Mouse (Mus musculus): Measurements from ENCODE around the gene Gphn. TPM values are rescaled to one million over a fixed set of nuclear protein-coding genes. Genes with fewer than 3 reads are reported as not detected.

Gene Gphn
- polyA plus RNA-seq (2012; ENCODE audit: insufficient read depth, insufficient read length, low replicate concordance, missing spikeins): not detected in 2 replicates

DNA sequence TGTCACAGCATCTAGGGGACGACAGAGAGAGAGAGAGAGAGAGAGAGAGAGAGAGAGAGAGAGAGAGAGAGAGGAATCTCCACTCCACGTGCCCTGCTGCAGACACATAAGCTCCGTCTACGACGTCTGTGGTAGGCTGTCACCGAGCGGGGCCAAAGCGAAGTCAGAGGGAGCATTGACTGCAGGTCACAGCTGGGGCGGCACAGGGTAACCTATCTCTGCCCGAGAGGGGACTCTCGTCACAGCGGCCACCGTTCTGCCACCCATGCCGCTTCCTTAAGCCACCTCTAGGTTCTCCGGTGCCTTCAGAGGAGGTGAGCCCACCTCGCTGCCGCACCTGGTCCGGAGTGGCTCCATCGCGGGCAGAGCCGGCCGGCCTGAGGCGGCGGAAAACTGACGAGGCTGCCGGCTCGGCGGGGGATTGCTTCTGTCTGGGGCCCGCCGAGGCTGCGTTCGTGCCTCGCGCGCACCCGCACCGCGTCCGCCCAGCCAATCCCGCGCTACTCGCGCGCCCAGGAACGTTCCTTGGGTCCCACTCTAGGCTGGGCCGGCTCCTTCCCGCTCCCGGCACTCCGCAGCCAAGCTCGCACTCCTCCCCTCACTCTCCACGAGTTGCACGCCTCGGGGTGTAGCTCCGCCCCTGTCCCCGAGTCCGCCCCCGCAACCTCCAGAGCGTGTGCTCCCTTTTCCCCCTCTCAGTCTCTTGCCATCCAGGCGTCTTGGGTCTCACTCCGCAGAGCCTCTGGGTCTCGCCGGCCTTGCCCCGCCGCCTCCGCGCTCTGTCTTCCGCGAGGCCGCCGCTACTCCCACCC lies at the start of gene Gphn:
Gene Gphn, plus strand, starts transcription at position 673 of the 812 bp plus-strand sequence.
- no peaks in the 10 kb centered on the region for H3K4me1 ChIP-seq (ENCODE audit: control insufficient read depth, insufficient read depth, low read length)
- H3K4me3 ChIP-seq (ENCODE audit: insufficient read depth, low read depth, low read length): peak within 1 kb of the TSS; percentile 97
- H3K27ac ChIP-seq (ENCODE audit: insufficient read depth, low read depth, low read length): peak within 1 kb of the TSS; percentile 94
- TF ChIP-seq CTCF (IDR thresholded peaks at IDR 0.05; ENCODE audit: insufficient read depth, low read depth, low read length): no peak
- 0 out of 2 replicates have a peak, but pooled peaks have one; percentile 29 for TF ChIP-seq POLR2A (IDR thresholded peaks at IDR 0.05; ENCODE audit: insufficient read depth, low read depth, low read length)
- WGBS: under 1% methylated on average over 70 of the region's 70 CpGs

DNA sequence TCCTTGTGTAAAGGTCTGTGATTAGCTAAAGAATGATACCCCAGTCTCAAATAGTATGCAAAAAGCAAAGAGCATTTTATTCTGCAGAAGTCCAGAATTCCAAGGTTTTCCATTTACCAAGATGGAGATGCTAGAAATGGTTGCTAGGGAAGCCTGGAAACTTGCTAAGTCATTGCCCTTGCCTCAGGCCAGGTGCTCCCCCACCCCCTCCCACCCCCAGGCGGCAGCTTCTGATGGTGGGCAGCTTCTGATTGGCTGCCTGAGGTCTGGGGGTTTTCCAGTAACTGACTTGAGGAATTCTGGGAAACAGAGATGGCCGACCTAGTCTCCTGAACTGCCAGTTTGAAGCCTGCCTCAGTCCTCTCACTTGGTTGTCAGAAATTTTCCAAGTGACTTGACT lies 44.7 kb upstream of the Gphn start:
- H3K27ac ChIP-seq (ENCODE audit: insufficient read depth, low read depth, low read length): no peak overlapping the region
- H3K4me1 ChIP-seq (ENCODE audit: control insufficient read depth, insufficient read depth, low read length): no peaks in the 10 kb centered on the region
- no peak overlapping the region for H3K4me3 ChIP-seq (ENCODE audit: insufficient read depth, low read depth, low read length)
- WGBS: 79% methylated on average over 2 of the region's 2 CpGs
- no peak for TF ChIP-seq POLR2A (IDR thresholded peaks at IDR 0.05; ENCODE audit: insufficient read depth, low read depth, low read length)
- TF ChIP-seq CTCF (IDR thresholded peaks at IDR 0.05; ENCODE audit: insufficient read depth, low read depth, low read length): no peak

DNA sequence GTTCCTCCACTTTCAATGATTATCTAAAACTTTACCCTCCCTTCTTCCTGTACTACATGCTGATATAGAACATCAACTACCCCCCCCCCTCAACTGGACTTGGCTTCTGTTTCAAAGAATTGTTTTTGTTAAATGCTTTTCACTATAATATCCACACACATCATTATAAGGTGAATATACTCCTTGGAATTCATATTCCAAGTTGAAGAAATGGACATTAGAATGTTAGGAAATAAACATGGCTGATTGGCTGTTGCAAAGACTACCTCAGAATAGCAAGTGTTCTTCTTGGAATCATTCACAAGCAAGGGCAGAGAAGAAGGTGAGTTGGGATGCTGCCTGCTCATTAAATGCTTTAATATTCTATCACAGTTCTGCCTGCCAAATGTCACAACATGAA lies 32.2 kb upstream of the Gphn start, which contains the start of gene Gm6657:
Gene Gm6657, plus strand, starts transcription at position 301 of the 400 bp plus-strand sequence.
- TF ChIP-seq CTCF (IDR thresholded peaks at IDR 0.05; ENCODE audit: insufficient read depth, low read depth, low read length): no peak
- no peak for TF ChIP-seq POLR2A (IDR thresholded peaks at IDR 0.05; ENCODE audit: insufficient read depth, low read depth, low read length)
- no peak within 1 kb of the TSS for H3K27ac ChIP-seq (ENCODE audit: insufficient read depth, low read depth, low read length)
- no peak within 1 kb of the TSS for H3K4me3 ChIP-seq (ENCODE audit: insufficient read depth, low read depth, low read length)
- H3K4me1 ChIP-seq (ENCODE audit: control insufficient read depth, insufficient read depth, low read length): no peaks in the 10 kb centered on the region

DNA sequence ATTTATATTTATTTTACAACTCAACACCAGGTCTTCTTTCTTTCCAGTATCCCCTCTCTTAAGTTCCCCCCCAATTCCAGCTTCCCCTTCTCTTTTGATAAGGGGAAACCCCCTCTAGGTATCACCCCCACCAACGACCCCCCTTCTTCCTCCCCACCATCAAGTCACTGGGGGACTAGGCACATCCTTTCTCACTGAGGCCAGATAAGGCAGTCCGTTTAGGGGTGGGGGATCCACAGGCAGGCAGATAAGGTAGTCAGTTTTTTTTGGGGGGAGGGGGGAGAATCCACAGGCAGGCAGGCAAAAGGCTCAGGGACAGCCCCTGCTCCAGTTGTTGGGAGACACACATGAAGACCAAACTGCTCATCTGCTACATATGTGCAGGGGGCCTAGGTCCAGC lies 30.8 kb upstream of the Gphn start:
- H3K4me3 ChIP-seq (ENCODE audit: insufficient read depth, low read depth, low read length): no peak overlapping the region
- TF ChIP-seq POLR2A (IDR thresholded peaks at IDR 0.05; ENCODE audit: insufficient read depth, low read depth, low read length) (no peak), CTCF (IDR thresholded peaks at IDR 0.05; ENCODE audit: insufficient read depth, low read depth, low read length) (no peak)
- no peak overlapping the region for H3K27ac ChIP-seq (ENCODE audit: insufficient read depth, low read depth, low read length)
- H3K4me1 ChIP-seq (ENCODE audit: control insufficient read depth, insufficient read depth, low read length): 0 out of 2 replicates have a peak, but pooled peaks cover 3% of the 10 kb centered on the region
- WGBS: 79% methylated on average over 2 of the region's 2 CpGs

DNA sequence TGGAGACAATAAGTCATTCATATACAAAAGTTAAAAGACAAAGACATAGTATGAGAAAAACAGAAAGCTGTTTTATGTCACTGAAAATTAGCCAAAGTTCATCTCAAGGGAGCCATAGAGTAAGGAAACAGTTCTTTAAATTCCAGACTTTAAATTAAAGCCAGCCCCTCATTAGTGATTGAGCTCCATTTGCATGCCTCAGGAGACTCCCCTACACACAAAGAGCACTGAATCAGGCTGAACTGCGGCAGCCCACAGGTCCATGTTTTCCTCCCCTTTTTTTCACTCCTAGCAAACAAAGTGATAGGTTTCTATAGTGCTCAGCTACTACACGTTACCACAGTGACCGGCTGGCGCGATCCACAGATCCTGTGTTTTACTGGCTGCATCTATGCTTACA lies 22.5 kb upstream of the Gphn start:
- Histone ChIP-seq H3K4me3 (ENCODE audit: insufficient read depth, low read depth, low read length) (no peak overlapping the region), H3K27ac (ENCODE audit: insufficient read depth, low read depth, low read length) (no peak overlapping the region), H3K4me1 (ENCODE audit: control insufficient read depth, insufficient read depth, low read length) (0 out of 2 replicates have a peak, but pooled peaks cover 3% of the 10 kb centered on the region)
- no peak for TF ChIP-seq CTCF (IDR thresholded peaks at IDR 0.05; ENCODE audit: insufficient read depth, low read depth, low read length)
- WGBS: 57% methylated on average over 5 of the region's 5 CpGs

DNA sequence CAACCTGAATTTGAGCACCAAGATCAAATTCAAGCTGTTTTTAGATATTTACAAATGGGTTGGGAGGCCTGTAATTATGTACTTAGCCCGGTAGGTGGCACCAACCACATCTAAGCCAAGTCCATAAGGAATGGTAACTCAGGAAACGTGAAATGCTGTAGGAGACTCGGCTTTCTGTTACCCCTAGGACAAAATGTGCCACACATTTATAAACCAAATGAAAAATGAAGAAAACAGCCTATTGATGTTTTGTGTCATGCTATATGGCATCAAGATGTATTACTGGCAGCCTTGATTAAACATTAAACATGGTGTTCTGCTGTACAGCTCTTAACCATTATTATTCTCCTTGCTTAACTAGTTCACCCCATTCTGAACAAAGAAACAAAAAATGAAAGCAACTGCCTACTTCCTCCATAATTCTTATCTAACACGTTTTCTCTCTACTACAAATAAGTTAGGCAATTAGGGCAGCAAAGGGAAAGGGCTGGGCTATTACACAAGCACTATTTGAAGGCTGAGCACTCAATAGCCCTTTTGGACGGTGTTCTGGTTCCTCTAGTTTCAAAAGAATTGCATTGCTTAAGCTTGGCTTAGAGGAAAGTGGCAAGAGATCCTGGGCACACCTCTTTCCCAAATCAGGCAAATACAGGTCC lies 20.1 kb upstream of the Gphn start:
- no peak for TF ChIP-seq CTCF (IDR thresholded peaks at IDR 0.05; ENCODE audit: insufficient read depth, low read depth, low read length)
- no peak for TF ChIP-seq POLR2A (IDR thresholded peaks at IDR 0.05; ENCODE audit: insufficient read depth, low read depth, low read length)
- Histone ChIP-seq H3K4me3 (ENCODE audit: insufficient read depth, low read depth, low read length) (no peak overlapping the region), H3K27ac (ENCODE audit: insufficient read depth, low read depth, low read length) (no peak overlapping the region), H3K4me1 (ENCODE audit: control insufficient read depth, insufficient read depth, low read length) (no peaks in the 10 kb centered on the region)
- 7% methylated on average over 5 of the region's 5 CpGs for WGBS

DNA sequence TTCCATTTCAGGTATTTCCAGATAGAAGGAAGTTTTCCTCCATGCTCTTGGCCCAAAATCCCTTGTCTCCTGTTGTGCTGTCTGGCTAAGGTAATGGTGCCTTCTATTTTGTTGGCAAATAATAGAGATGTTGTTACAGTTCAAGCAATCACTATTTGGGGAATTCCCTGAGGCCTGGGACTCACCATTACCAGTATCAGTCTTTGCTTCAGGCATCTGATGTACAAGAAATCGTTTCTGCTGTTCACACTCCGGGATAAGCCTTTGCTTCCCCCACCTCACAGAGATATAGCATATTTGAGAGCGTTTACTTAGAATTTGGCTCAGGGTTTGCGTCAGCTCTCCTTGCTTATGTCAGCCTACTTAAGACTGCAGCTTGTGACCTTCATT lies 19.6 kb upstream of the Gphn start:
- 84% methylated on average over 4 of the region's 4 CpGs for WGBS
- Histone ChIP-seq H3K27ac (ENCODE audit: insufficient read depth, low read depth, low read length) (no peak overlapping the region), H3K4me1 (ENCODE audit: control insufficient read depth, insufficient read depth, low read length) (no peaks in the 10 kb centered on the region), H3K4me3 (ENCODE audit: insufficient read depth, low read depth, low read length) (no peak overlapping the region)
- TF ChIP-seq CTCF (IDR thresholded peaks at IDR 0.05; ENCODE audit: insufficient read depth, low read depth, low read length) (no peak), POLR2A (IDR thresholded peaks at IDR 0.05; ENCODE audit: insufficient read depth, low read depth, low read length) (no peak)

DNA sequence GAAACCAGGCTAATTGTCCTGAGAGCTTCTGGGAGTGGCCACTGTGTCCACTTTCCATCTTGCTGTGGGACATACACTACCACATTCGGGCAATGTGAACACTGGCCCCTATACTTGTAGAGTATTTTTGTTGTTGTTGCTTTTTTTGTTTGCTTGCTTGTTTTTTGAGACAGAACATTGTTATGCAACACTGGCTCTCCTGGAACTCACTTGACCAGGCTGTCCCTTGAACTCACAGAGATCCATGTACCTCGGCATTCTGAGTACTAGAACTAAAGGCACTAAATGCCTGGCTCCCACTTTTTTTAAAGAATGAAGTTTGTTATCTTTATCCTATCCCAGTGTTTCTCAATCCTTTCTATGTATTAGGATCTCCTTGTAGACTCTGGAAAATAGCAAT lies 16.3 kb upstream of the Gphn start:
- 85% methylated on average over 2 of the region's 2 CpGs for WGBS
- H3K27ac ChIP-seq (ENCODE audit: insufficient read depth, low read depth, low read length): no peak overlapping the region
- TF ChIP-seq CTCF (IDR thresholded peaks at IDR 0.05; ENCODE audit: insufficient read depth, low read depth, low read length): no peak
- TF ChIP-seq POLR2A (IDR thresholded peaks at IDR 0.05; ENCODE audit: insufficient read depth, low read depth, low read length): no peak
- no peak overlapping the region for H3K4me3 ChIP-seq (ENCODE audit: insufficient read depth, low read depth, low read length)
- no peaks in the 10 kb centered on the region for H3K4me1 ChIP-seq (ENCODE audit: control insufficient read depth, insufficient read depth, low read length)

DNA sequence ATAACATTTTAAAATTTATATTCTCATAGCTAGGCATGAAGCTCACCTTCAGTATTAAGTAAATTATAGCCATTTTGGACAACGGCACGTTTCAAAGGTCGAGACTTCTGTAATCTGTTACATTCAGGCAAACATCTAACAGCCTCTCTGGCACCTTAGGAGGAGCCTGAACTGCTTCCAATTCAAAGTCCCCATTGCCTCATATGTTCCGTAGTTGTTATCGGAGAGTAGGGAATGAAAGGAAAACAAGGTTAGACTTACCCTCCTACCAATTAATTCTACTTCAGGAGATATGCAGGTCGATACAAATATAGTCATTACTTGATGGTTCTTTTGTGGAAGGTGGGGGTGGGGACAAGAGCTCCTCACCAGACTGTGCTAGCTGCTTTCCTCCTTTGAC lies 10.7 kb upstream of the Gphn start:
- 80% methylated on average over 6 of the region's 6 CpGs for WGBS
- H3K4me1 ChIP-seq (ENCODE audit: control insufficient read depth, insufficient read depth, low read length): no peaks in the 10 kb centered on the region
- H3K27ac ChIP-seq (ENCODE audit: insufficient read depth, low read depth, low read length): no peak overlapping the region
- no peak overlapping the region for H3K4me3 ChIP-seq (ENCODE audit: insufficient read depth, low read depth, low read length)
- TF ChIP-seq CTCF (IDR thresholded peaks at IDR 0.05; ENCODE audit: insufficient read depth, low read depth, low read length) (no peak), POLR2A (IDR thresholded peaks at IDR 0.05; ENCODE audit: insufficient read depth, low read depth, low read length) (no peak)

All from olfactory bulb, adult 2 months (tissue).